Mouse (Mus musculus): Measurements from ENCODE around the gene Cux1.

Cux1 gene

DNA sequence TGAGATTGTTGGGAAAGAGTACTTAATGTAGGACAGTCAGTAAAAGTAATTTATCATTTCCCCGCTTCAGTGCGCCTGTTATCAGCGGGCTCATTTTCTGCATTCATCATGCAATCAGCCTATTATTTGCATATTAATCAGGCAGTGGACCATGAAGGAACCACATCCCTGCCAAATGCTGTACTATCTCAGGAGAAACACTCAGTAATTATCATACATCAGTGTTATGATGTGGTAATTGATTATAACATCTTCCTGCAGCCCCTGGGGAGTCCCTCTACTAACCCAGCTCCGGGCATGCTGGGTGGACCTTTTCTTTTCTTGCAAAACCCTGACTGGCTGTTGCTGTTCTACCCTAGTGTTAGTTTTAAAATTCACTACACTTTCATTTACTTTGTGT lies 270.4 kb downstream of the Cux1 start:
- DNase-seq = no peak

DNA sequence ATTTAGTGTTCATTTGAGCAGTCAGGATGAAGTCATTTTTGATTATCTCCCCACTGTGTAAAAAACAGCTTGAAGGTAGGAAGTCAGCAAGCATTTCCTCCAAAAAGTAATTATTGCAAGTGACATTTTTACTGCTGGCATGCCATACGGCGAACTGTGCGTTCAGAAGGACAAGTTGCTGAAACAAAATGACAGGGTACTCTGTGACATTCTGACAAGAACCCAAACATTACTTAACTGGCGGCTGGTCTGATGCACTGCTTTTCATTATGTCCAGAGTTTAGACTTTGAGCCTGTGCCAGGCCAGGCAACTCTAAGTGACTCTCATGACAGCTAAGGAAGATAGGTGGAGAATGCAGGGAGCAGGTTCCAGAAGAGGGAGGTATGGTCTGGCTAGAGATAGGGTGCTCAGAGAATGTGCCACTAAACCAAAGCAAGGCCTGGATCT lies 274.3 kb downstream of the Cux1 start:
- DNase-seq = no peak

DNA sequence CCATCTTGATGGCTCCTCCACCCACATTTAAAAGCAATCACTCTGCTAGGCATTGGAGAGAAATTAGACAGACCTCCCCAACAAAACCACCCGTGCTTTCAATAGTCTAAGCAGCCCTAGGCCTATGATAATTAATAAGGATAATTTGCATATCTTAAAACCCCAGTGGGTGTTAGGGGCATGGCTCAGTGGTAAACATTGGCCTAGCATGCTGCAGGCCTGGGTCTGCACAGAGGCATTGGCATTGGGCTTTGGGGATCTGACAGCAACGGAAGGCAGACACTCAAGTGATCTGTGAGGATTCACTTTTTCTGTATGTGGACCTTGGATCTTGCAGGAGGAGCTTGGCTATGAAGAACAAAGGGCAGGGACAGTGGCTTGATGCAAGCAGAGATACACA lies 274.9 kb downstream of the Cux1 start:
- DNase-seq = no peak

DNA sequence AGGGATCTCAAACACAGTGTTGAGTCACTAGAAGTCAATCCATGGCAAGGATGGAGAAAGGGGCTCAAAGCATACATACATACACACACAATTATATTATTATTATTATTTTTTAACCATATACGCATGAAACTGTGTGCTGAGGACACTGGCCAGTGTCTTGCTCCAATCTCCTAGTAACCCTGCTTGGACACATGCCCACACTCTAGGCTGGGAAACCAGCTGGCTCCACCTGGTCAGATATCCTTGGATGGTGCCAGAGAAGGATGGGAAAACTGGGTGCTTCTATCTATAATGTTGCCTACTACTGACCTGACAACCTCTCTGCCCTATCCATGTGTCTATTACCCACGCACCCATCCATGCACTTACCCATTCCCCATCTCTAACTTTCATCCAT lies 275.7 kb downstream of the Cux1 start:
- DNase-seq = no peak

DNA sequence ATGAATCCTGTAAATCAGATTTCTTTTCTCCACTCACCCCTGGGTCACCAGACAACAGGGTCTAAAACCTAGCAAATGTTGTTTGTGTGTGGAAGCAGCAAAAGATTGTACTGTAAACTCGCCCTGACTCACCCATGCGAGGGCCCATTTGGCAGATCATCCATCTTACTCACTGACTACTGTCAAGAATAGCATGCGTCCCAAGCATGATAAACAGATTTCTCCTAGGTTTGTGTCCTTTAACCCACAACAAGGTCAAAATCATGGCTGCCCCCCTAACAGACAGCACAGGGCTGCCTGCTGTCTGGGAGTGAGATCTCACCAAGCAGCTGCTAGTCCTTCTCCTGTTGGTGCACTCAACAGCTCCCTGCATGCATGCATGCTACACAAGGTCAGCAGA lies 277.5 kb downstream of the Cux1 start:
- no peak for DNase-seq

DNA sequence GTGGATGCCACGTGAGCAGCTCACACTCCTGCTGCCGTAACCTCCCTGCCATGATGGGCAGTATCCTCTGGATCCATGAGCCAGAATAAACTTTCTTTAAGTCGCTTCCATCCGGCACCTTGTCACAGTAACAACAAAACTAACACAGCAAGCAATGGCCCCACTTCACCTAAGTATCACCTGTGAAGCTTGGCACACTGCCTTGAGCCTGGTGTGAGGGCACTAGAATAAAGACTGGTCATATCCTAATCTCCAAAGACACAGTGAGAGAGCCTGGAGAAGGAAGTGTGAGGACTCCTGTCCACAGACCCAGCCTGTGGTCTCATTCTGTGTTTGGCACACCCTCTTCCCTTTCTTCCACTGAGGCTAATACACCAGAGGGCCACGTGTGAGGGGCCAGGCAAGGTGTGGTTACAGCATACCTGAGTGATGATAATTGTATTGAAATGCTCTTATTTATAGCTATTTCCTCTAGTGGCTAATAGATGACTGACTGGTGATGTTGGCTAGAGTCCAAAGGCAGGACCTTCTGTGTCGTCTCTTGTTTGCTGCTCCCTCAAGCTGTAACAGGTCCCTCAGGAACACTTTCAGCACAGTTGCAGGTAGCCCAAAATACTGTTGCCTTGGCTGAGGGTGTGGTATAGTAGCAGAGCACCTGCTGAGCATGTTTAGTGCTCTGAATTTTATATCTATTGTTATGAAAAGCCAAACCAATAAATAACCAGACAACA lies 278.8 kb downstream of the Cux1 start:
- no peak for DNase-seq

DNA sequence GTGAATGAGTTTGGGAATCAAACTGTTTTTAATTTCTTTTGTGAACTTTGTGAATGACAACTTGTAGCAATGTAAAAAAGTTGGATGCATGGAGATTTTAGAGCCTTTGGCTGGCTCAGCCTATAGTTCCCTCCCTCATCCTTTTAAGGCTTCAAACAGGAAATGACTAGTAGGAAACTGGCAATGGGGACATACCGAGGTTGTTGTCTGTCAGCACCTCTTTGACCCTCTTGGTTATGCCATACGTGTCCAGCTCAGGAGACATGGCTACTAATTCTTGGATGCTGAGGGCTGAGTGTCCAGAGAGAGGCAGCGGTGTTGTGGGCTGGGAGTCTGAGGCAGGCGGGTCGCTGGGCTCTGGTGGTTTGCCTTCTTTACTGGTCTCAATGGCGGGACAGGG lies 280.7 kb downstream of the Cux1 start:
- DNase-seq = no peak

DNA sequence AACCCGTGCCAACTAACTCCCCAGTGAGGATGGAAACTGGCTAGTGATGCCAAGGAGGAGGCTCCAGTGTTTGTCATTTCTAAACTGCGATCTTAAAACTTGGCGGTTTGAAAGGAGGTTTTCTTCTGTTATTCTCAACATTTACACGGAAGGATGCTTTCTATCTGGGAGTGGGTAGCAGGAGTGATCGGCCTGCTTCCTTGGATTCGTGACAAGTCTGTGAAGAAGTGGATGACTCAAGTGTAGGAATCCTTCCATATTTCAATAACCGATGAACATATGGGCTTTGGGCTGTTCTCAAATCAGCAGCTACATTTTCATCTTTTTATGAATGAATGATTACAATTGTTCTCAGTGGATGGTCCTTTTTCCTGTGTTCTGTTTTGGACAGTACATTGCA lies 282.2 kb downstream of the Cux1 start:
- DNase-seq = peak; percentile 30

DNA sequence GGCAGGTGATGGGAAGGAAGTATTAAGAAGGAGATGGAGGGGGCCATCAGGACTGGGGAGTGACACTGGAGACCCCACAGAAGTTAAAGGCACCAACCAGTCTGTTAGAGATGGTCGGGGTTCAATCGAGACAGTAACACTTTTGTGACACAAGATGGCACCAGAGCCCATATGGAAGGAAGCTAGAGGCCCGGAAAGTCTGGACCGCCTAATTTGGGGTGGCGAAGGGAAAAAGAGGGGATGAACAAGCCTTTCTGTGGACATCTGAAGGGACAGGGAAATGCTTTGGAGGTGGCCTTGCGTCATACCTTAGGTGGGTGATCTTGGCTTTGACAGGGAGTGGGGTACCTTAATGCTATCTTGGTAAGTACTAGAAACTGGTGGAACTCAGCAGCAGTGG lies 285.9 kb downstream of the Cux1 start:
- DNase-seq = no peak

DNA sequence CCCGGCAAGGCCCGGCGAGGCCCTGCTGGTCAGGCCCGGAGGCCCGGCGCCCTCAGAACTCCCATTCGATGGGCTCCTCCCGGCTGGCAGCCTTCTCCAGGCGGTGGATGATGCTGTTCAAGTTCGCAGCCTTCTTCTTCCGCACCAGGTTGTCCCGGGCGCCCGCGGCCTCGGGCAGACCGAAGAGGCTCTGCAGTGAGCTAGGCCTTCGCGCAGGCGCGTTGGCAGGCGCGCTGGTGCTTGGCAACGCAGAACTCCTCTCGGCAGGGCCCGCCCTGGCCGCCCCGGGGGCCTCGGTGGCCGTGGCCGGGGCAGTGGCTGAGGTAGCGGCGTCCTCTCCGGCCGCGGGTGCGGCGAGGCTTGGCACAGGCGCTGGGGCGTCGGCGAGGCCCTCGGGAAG lies 292.6 kb downstream of the Cux1 start:
- DNase-seq = no peak

DNA sequence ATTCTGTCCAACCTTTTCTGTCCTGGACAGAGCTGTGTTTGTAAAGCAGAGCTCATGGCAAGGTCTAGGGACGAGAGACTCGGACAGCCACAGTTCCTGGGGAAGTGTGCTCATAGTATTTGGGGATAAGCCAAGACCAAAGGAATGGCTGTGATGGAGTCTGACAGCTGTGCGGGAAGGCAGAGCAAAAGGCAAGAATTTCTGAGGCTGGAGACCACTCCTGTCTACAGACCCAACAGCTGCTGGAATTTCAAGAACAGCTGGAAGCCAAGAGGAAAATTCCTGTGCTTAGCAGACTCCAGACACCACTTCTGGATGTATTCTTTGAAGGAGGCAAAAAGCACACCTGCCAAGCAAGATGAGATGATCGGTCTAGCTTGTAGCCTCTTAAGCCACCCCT lies 297.4 kb downstream of the Cux1 start:
- DNase-seq = no peak

DNA sequence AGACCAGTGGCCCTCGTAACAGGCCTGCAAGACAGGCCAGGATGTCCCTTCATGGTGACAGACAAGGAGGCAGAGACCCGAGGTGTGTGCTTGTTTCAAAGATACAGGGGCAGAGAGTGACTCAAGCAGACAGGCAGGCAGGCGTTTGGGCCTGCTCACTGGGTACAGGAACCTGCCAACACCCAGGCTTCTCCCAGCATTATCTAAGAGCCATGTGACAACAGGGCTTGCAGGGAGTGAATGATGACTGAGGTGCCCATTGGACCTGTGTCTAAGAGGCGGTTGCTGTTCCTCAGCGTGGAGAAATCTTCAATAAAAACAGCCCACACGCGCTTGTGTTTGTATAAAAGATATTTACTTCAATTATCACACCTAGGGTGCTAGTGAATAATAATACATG lies 301.2 kb downstream of the Cux1 start:
- DNase-seq = no peak

DNA sequence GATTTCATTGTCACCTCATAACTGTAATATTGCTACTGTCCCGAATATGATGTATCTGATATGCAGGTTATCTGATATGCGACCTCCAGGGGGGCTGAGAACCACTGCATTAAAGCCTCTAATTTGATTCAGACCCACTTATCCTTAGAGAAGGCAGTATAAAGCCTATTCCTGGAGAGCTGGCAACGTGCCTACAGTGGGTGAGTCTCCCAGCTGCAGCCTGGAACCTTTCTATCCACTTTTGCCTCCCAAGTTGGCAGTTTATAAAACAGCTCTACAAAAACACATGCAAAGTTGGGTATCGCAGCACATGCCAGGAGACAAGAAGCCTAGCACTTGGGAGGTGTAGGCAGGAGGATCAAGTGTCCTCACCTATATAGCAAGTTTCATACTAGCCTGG lies 303.9 kb downstream of the Cux1 start:
- DNase-seq = peak; percentile 22

DNA sequence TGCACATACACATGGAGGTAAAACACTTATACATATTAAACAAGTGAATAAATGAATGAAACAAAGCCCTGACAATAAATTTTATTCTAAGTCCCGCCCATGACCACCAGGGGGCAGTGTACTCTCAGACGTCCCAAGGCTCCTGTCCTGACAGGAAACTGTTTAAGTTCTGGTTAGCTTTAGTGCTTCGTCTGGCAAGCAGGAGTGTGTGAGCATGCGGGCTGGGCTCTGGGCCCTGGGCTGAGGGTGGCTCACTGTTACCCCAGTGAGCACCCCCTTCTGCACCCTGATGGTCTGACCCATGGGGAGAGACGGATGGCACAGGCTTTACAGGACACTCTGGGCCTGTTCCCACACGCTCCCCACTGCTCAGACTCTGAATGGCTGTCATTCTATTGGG lies 308.4 kb downstream of the Cux1 start:
- peak; percentile 40 for DNase-seq

DNA sequence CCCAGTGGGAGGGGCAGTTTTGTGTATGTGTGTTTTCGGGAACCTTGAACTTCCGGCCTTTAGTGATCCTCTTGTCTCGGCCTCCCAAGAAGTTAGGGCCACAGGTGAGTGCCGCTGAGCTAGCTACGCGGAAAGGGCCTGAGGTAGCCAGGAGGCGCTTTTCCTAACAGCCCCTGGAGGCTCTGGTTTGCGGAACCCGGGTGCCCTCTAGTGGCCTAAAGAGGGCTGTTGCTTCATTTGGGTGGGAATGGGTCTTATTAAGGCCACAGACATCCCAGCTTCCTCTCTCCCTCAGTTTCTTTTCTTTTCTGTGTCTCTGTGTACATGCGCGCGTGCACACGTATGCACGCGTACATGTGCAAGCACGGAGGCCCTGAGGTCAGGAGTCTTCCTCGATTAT lies 314.4 kb downstream of the Cux1 start:
- peak; percentile 76 for DNase-seq

DNA sequence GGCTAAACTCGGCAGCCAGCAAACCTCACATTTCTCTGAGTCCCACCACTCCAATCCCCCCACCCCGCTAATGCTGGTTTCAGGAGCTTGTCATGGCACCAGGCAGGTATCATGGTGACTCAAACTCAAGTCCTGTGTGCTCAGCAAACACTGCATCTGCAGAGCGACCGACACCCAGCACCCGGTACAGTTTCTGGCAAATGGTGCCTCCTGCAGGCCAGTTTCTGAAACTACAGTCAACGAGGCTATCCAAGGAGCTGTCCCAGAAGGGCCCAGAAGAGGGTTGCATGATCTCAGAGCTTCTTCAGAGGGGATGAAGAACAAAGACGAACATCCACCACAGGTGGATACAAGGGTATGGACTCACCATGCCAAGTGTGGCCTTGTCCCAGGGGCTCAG lies 316.3 kb downstream of the Cux1 start:
- DNase-seq = peak; percentile 20

DNA sequence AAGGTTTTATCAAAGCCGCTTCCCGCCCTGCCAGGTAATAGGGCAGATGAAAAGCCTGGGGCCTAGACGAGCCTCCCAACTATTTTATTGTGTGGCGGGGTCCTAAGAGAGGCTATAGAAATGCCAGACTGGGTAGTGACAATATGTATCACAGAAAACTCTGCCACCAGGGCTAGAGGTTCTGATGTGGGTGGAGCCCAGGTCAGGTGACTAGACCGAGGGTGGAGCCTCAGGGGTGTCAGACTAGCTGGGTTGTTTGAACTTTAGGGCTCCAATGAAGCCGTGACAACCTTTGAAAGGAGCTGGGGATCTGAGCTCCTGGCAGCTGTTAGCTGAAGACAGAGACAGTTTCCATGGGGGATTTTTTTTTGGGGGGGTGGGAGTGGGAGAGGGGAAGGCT lies 318.8 kb downstream of the Cux1 start:
- no peak for DNase-seq

DNA sequence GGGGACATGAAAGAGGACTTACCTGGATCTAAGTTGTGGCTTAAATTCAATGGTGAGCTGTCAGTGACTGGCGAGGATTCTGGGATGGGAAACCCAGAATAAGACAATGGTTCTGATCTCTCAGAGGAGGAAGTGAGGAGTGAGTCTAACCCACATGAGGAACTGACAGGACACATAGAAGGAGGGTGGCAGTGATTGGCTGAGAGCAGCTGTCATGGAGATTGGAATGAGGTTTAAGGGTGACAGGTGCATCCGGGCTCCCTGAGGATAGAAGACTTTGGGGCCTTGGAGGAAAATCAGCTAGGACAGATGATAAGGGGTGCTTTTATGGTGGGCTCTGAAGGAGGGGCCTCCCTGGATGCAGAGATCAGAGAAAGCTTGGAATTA lies 320.8 kb downstream of the Cux1 start, which contains the start of gene Sh2b2:
Gene Sh2b2, minus strand, starts transcription at position 105 of the 387 bp plus-strand sequence.
- DNase-seq = no peak

DNA sequence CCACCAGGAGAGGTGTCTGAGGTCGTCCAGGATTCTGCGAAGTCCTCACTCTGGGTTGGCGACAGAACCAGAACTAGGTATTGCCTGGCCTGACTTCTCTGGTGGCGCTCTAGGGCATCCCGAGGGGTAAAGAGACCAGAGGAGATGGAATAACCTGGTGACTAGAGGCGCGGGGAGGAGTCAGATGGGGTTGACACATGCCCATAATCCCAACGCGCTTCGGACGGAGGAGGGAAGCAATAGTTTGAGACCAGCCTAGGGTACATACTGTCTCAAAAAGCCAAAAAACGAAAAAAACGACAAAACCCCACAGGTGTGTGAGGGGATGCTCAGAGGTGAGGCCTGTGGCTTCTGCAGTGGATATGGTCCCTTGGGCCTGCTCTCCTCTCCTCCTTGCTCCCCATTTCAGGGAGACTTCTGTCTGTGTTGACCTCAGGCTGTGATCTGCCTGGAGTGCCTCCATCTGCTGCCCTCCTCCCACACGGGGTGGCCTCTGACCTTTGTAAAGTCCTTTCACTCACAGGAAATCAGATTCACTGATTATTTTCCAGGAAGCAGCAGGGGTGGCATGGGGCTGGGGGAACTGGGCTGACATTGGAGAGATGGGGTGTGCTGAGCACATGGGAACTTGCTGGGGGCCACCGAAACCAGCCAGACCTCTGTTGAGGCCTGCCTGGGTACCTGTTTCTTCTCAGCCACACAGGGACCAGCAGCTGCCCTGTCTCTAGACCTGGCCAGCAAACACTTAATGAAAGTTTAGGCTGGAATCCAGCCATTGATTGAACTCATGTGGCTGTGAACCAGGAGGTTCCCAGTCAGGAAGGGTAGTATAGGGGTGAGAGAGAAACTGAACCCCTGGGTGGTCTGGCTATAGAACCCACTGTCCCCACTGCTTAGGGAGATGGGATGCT lies 321.5 kb downstream of the Cux1 start:
- DNase-seq = no peak

DNA sequence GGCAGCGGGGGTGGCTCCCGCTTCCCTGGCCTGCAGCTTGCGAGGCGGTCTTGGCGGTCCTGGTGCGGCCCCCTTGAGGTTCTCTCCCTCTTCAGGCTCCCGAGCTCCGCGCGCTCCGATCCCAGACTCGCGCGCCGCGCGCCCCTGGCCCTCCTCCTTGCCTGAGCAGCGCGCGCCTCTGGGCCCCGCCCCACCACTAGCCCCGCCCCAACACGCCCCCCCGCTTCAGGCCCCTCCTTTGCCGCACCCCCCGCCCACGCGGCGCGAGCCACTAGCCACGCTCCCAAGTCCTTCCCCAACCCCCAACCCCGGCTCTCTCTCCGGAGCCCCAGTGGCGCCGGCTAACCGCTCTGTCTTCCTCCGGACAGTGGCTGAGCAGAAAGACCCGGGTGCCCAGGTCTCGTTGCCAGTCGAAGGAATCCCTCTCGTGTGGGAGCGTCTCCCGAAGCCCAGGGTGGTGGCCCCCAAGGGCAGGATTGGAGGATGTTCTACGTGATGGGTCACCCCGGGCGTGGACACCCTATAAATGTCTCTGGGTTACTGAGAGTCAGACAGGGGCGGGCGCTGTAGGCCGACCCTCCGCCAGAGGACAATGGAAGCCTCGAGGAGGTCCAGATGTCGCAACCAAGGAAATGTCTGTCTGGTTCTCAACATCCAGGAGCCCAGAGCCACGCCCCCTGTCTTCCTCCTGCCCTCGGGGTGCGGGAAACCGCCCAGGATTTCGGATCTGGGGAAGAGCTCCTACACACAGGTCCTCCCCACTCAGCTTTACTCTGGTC lies 322.3 kb downstream of the Cux1 start:
- DNase-seq = peak; percentile 88

DNA sequence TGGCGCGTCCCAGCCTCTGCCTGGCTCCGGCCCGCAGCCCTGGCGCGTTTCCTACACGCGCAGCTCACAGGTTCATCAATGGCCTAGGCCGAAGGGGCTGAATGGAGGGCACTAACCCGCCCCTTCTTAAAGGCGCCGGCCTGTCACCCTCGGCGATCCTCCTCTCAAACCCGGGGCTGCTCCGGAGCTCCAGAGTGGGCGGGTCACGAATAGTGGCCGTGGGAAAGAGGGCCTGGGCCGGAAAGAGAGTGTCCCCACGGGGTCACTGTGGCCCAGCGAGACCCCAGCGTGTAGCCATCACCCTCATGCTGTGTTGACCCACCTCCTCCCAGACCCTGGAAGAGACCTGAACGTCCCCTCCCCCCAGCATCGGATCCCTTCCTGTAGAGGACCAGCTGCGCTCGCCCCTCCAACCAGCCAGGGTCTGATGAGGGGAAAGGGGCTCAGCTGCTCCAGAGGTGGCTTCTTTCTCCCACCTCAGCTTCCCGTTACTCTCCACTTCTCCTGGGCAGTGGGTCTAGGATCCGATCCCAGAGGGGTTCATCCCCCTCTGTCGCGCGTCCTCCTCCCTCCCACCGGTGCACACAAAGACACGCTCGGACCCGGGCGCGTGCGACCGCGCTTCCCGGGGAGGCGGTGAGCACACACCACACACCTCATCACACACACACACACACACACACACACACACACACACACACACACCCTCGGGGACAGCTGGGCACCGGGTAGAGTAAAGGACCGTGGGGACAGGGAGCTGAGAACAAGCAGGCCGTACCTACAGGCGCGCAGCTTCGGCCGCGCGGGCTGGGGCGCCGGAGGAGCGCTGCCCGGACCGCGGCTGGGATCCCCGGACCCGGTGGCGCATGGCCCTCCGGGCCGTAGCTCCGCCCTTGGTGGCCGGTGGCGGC lies 323.2 kb downstream of the Cux1 start:
- no peak for DNase-seq

DNA sequence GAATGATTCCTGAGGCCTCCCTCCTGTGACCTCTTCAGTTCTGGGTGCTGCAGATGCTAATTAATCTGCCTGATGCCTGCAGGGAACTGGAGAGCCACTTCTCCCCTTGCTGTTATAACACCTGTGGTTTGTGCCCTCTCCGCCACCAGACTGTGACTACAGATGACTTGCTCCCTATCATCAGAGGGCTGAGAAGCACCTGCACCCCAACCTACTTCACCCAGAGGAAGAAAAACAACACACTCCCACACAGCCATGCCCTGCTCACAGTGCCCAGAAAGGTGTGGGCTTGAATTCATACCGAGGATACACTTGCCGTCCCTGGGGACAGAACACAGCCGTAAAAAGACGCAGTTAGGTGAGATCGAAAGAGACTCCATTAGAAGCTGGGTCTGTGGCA lies 326.1 kb downstream of the Cux1 start:
- DNase-seq = no peak
